Comparison of ENCODE assay signal across 8 mouse cellular contexts in the genomic region with DNA sequence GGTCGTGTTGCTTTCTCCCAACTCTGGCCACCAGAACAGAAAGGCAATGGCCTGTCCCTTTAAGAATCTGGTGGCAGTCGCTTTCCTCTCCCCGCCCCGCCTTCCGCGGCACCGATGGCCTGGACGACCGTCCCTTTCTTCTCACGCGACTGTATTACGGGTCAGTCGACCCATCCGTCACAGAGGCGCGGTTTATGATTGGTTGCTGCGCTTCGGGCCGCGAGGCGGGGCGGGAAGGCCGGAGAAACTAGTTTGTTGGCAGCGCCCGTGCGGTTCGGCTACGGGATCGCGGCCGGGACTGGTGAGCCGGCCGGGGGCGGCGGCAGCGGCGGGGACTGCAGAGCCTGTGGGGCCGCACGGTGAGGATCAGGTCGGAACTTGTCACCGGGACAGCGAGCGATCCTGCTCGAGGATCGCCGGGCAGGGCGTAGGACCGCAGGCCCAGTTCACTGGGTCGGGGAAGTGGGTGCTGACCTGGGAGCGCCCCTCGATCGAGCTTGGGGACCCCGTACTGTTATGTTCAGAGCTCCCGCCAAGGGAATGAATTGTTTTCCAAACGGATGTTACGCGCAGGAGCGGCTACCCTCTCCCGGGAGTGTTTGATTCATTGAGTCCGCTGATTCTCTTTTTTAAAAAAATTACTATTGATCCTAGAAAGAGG. TPM values are rescaled to one million over a fixed set of nuclear protein-coding genes. Genes with fewer than 3 reads are reported as not detected.
DNase-seq lines count a peak whose midpoint lies in the region; ATAC-seq lines count a peak whose summit lies in the region.

A gene (plus strand): TSS at position 196 of the 661 bp plus-strand sequence.

- H3K27ac ChIP-seq in intestine, embryonic 14.5 days (ENCODE audit: low read depth): peak within 1 kb of the TSS; percentile 83

- under 1% methylated on average over 60 of the region's 60 CpGs for WGBS in intestine, embryonic 14.5 days

- DNase-seq in adrenal gland, adult 18-20 months (ENCODE audit: low spot score in 2 of 2): peak; percentile 94 to 95
- peak; percentile 98 for DNase-seq in embryo, embryonic 11 days
- DNase-seq in gastrocnemius, postnatal 25 days: peak; percentile 98
- DNase-seq in intestine, embryonic 14.5 days (ENCODE audit: low spot score): peak; percentile 97
- peak; percentile 96 to 97 for DNase-seq in left cerebral cortex, postnatal 14 days (ENCODE audit: low spot score in 2 of 2)
- peak; percentile 98 for DNase-seq in mesoderm, embryonic 11.5 days (ENCODE audit: low read depth, low spot score)
- DNase-seq in right cerebral cortex, postnatal 36 days (ENCODE audit: low spot score in 2 of 2): peak; percentile 93 to 94
- DNase-seq in yolk sac, embryonic 10.5 days (ENCODE audit: low spot score): peak; percentile 98

- ATAC-seq in intestine, embryonic 14.5 days (replicated peaks; ENCODE audit: low FRiP score, low TSS enrichment, low read depth): peak; percentile 97

- peaks cover 22% of the 10 kb centered on the region for H3K4me1 ChIP-seq in intestine, embryonic 14.5 days (replicated peaks; ENCODE audit: control insufficient read depth, insufficient read depth, low read length)

- H3K36me3 ChIP-seq in intestine, embryonic 14.5 days (ENCODE audit: control insufficient read depth, insufficient read depth, low read length): peaks cover 4% of the 10 kb centered on the region; the same call in 1 of the 2 replicates

- peak within 1 kb of the TSS; percentile 93 for H3K9ac ChIP-seq in intestine, embryonic 14.5 days (ENCODE audit: low read length)

- no peaks in the 10 kb centered on the region for H3K9me3 ChIP-seq in intestine, embryonic 14.5 days (ENCODE audit: control insufficient read depth, low read length)

- peak within 1 kb of the TSS; percentile 90 for H3K4me3 ChIP-seq in intestine, embryonic 14.5 days (ENCODE audit: low read depth, low read length)

- intact Hi-C loops in left cerebral cortex, postnatal 14 days (cut with DNase I): no loop called here

- H3K4me2 ChIP-seq in intestine, embryonic 14.5 days (ENCODE audit: low read length): peak within 1 kb of the TSS; percentile 86

- H3K27me3 ChIP-seq in intestine, embryonic 14.5 days (replicated peaks; ENCODE audit: control insufficient read depth, insufficient read depth, low read length): no peaks in the 10 kb centered on the region

RNA-seq across cellular contexts. Expression of the gene that starts here (rescaled TPM):
- 10 to 100 TPM; 14.5 to 21.4 TPM for total RNA-seq in adrenal gland, adult 18-20 months (2021)
- total RNA-seq in gastrocnemius, postnatal 25 days (2021): 1 to 10 TPM; 3.1 to 3.5 TPM
- 12.4 and 14.0 TPM in 2 replicates for polyA plus RNA-seq in intestine, embryonic 14.5 days (2014; fragmentation: Nextera tagmentation; extraction: Ambion mirVana)
- 10 to 100 TPM in 1 of 2 experiments, 1 to 10 TPM in 1; 9.4 to 11.3 TPM for total RNA-seq in left cerebral cortex, postnatal 14 days (2021)

Comparison
In these comparisons a context has a peak if more than half of its experiments do, and no peak if none do; other contexts are left out.
1. Peak in every context shown above with its lines: DNase-seq, ATAC-seq, H3K4me3 ChIP-seq and H3K27ac ChIP-seq.